Mouse (Mus musculus): ENCODE data around the gene Fbxo9.

Gene Fbxo9

GRCm38 (mm10) chr9:78070496-78070895 is 38.4 kb downstream of the Fbxo9 start:
- no peak for DNase-seq (ENCODE audit: low read depth, low spot score)

- DNase-seq (ENCODE audit: low read depth, low spot score): no peak
These were observed 44.7 kb downstream of the Fbxo9 start for GRCm38 (mm10) chr9:78064121-78064520.

- no peak for DNase-seq (ENCODE audit: low read depth, low spot score)
These were observed 46.5 kb downstream of the Fbxo9 start for GRCm38 (mm10) chr9:78062392-78062791.

- DNase-seq (ENCODE audit: low read depth, low spot score): no peak
These were observed 49.2 kb downstream of the Fbxo9 start for GRCm38 (mm10) chr9:78059525-78060120.

- DNase-seq (ENCODE audit: low read depth, low spot score): no peak
These were observed 54.6 kb downstream of the Fbxo9 start for GRCm38 (mm10) chr9:78054298-78054697.

- no peak for DNase-seq (ENCODE audit: low read depth, low spot score)
These were observed 55.0 kb downstream of the Fbxo9 start for GRCm38 (mm10) chr9:78053821-78054220.

GRCm38 (mm10) chr9:78051677-78052076 is 57.2 kb downstream of the Fbxo9 start, which contains the start of gene Gcm1:
Gene Gcm1, plus strand, starts transcription at chr9:78051924.
- no peak for DNase-seq (ENCODE audit: low read depth, low spot score)

- no peak for DNase-seq (ENCODE audit: low read depth, low spot score)
These were observed 58.4 kb downstream of the Fbxo9 start for GRCm38 (mm10) chr9:78050452-78050970.

GRCm38 (mm10) chr9:78046755-78047154 is 62.1 kb downstream of the Fbxo9 start:
- peak; percentile 40 for DNase-seq (ENCODE audit: low read depth, low spot score)

GRCm38 (mm10) chr9:78045171-78045570 is 63.7 kb downstream of the Fbxo9 start:
- DNase-seq (ENCODE audit: low read depth, low spot score): no peak

GRCm38 (mm10) chr9:78038755-78039489 is 69.9 kb downstream of the Fbxo9 start:
- DNase-seq (ENCODE audit: low read depth, low spot score): peak; percentile 69

GRCm38 (mm10) chr9:78035831-78036230 is 73.0 kb downstream of the Fbxo9 start:
- DNase-seq (ENCODE audit: low read depth, low spot score): no peak

- no peak for DNase-seq (ENCODE audit: low read depth, low spot score)
These were observed 73.6 kb downstream of the Fbxo9 start for GRCm38 (mm10) chr9:78035296-78035695.

- DNase-seq (ENCODE audit: low read depth, low spot score): no peak
These were observed 75.9 kb downstream of the Fbxo9 start for GRCm38 (mm10) chr9:78032930-78033329.

All from WW6 (cell line).